Mouse (Mus musculus): ENCODE measurements at regions not wholly inside any gene's neighbourhood (a gene's known extent, or its start where the extent isn't known, plus 50 kb on each side); places are given as distances from the start of the nearest gene placed in this dataset.

DNA sequence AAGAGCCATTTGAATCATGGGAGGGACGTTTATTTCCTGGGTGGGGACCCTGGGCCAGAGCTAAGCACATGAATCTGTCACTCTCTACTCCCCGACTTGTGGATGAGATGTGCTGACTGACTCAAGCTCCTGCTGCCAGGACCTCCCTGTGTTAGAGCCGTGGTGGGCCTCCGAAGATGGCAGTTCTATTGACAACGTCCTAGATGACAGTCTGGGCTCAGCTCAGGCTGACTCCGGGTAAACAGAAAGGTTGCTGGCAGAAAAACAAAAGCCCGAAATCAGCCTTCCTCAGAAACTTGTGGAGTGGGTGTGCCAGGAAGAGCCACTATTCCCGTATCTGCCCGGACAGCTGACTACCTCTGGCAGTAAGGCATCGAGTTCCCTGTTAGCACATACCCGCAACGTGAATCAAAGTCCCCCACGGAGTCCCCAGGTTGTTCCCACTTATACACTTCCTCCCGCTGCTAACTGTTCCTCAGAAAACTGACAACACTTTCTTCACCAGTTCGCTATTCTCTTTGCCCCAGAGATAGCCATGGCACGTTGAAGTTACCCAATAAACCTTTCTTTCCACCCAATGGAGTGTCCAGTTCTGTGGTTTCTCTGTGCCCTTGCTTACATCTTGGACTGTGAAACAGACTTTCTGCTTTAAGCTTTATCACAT, 76.6 kb upstream of the Haao start:
- 42% methylated on average over 16 of the region's 16 CpGs for WGBS
- no peak for DNase-seq
- Histone ChIP-seq H3K27me3 (ENCODE audit: control insufficient read depth, insufficient read depth, low read length) (no peaks in the 10 kb centered on the region), H3K4me3 (replicated peaks; ENCODE audit: insufficient read depth, low read depth, low read length) (no peak overlapping the region), H3K4me1 (ENCODE audit: control insufficient read depth, insufficient read depth, low read length) (no peaks in the 10 kb centered on the region), H3K27ac (ENCODE audit: insufficient read depth, low read length) (no peak overlapping the region)
- TF ChIP-seq POLR2A (IDR thresholded peaks at IDR 0.05; ENCODE audit: borderline replicate concordance, insufficient read depth, low read length) = no peak
- TF ChIP-seq CTCF (IDR thresholded peaks at IDR 0.05; ENCODE audit: borderline replicate concordance, insufficient read depth, low read depth, low read length) = no peak

DNA sequence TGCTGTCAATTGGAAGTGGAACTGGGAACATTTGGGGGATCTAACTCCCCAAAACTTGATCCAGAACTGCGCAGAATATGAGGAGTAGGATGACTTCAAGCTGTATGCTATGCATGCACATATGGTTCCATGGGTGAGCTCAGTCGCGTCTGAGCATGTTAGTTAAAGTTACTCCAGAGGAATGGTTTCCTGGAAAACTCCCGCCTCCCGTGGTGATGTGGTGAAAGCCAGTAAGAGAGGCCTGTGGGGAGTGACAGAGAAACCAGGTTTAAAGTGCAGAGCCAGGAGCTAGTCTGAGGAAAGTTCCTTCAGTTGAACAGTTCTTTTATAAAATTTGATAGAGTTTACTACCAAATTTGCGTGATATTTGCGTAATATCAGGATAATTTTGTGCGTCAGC, 73.1 kb upstream of the Haao start:
- peaks cover 6% of the 10 kb centered on the region; the same call in 1 of the 2 replicates for H3K4me1 ChIP-seq (ENCODE audit: control insufficient read depth, insufficient read depth, low read length)
- WGBS = 80% methylated on average over 8 of the region's 8 CpGs
- no peak for DNase-seq
- no peak overlapping the region for H3K4me3 ChIP-seq (replicated peaks; ENCODE audit: insufficient read depth, low read depth, low read length)
- no peak overlapping the region for H3K27ac ChIP-seq (ENCODE audit: insufficient read depth, low read length)
- no peaks in the 10 kb centered on the region for H3K27me3 ChIP-seq (ENCODE audit: control insufficient read depth, insufficient read depth, low read length)
- TF ChIP-seq CTCF (IDR thresholded peaks at IDR 0.05; ENCODE audit: borderline replicate concordance, insufficient read depth, low read depth, low read length) = no peak
- no peak for TF ChIP-seq POLR2A (IDR thresholded peaks at IDR 0.05; ENCODE audit: borderline replicate concordance, insufficient read depth, low read length)

DNA sequence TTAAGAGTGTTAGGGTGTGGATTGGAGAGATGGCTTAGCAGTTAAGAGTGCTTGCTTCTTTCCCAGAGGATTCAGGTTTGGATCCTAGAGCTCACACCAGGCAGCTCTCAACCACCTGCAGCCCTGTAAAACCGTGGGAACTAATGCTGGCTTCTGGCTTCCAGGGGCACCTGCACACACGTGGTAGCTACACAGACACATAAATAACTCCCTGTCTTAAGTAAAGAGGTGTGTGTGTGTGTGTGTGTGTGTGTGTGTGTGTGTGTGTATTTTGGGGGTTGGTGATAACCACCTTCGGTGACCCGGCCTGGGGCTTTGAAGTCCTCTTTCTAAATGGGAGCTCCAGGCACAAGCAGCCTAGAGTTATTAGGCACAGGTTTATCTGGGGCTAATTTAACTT, 72.5 kb upstream of the Haao start:
- WGBS = 77% methylated on average over 4 of the region's 4 CpGs
- Histone ChIP-seq H3K27ac (ENCODE audit: insufficient read depth, low read length) (no peak overlapping the region), H3K4me1 (ENCODE audit: control insufficient read depth, insufficient read depth, low read length) (peaks cover 6% of the 10 kb centered on the region; the same call in 1 of the 2 replicates), H3K27me3 (ENCODE audit: control insufficient read depth, insufficient read depth, low read length) (no peaks in the 10 kb centered on the region), H3K4me3 (replicated peaks; ENCODE audit: insufficient read depth, low read depth, low read length) (no peak overlapping the region)
- TF ChIP-seq CTCF (IDR thresholded peaks at IDR 0.05; ENCODE audit: borderline replicate concordance, insufficient read depth, low read depth, low read length) = no peak
- no peak for TF ChIP-seq POLR2A (IDR thresholded peaks at IDR 0.05; ENCODE audit: borderline replicate concordance, insufficient read depth, low read length)
- no peak for DNase-seq

DNA sequence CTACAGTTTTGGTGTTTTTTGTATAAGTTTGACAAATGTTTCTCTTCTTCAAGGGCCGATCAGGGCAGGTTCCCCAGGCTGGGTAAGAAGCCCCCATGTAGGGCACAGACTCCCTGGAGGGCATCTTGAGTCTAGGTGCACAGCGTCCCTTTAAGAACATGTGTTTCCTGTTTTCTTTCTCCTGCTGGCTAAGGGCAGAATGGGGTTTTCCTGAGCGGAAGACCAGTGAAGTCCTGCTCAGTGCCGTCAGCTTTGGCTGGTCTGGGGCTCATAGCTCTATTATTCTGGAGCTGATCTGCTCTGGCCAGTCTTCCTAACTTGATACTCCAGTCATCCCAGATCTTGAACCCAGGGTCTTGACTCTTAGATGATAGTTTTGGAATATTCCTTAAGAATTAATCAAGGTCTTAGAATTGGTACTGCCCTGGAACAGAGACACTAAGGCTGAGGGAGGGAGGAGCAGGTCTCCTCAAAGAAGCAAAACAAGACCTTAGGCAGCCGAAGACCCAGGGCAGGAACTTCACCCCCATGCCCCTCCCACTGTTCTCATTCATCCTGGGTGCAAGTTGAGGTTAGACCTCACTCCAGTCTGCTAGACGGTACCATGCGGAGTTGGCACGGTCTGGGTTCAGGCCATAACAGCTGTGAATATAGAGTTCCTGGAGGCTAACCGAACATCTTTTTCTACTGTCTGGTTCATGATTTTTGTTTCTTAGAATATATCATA, 70.8 kb upstream of the Haao start:
- DNase-seq = no peak
- Histone ChIP-seq H3K4me3 (replicated peaks; ENCODE audit: insufficient read depth, low read depth, low read length) (no peak overlapping the region), H3K27ac (ENCODE audit: insufficient read depth, low read length) (no peak overlapping the region), H3K4me1 (ENCODE audit: control insufficient read depth, insufficient read depth, low read length) (peaks cover 6% of the 10 kb centered on the region; the same call in 1 of the 2 replicates), H3K27me3 (ENCODE audit: control insufficient read depth, insufficient read depth, low read length) (no peaks in the 10 kb centered on the region)
- 80% methylated on average over 9 of the region's 9 CpGs for WGBS
- TF ChIP-seq POLR2A (IDR thresholded peaks at IDR 0.05; ENCODE audit: borderline replicate concordance, insufficient read depth, low read length) = no peak
- TF ChIP-seq CTCF (IDR thresholded peaks at IDR 0.05; ENCODE audit: borderline replicate concordance, insufficient read depth, low read depth, low read length) = no peak

DNA sequence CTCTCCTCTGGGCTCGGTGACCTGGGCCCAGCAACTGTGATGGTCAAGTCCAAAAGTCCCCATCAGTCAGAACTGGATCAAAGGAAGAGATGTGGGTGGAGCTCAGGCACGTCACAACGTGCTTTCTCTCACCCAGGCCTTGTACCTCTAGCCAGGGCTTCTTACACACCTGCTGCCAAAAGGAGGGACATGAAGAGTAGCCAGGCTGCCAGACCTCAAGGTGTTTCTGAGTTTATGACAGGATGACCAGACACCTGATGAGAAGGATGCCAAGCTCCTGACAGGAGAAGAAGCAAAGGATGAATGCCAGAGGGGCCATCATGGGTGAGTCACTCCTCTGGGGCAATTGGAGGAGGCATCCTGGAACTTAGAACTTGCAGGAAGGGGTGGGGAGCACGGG, 70.0 kb upstream of the Haao start:
- H3K27me3 ChIP-seq (ENCODE audit: control insufficient read depth, insufficient read depth, low read length) = no peaks in the 10 kb centered on the region
- TF ChIP-seq CTCF (IDR thresholded peaks at IDR 0.05; ENCODE audit: borderline replicate concordance, insufficient read depth, low read depth, low read length) (no peak), POLR2A (IDR thresholded peaks at IDR 0.05; ENCODE audit: borderline replicate concordance, insufficient read depth, low read length) (no peak)
- H3K4me3 ChIP-seq (replicated peaks; ENCODE audit: insufficient read depth, low read depth, low read length) = no peak overlapping the region
- WGBS = 70% methylated on average over 4 of the region's 4 CpGs
- no peak for DNase-seq
- H3K27ac ChIP-seq (ENCODE audit: insufficient read depth, low read length) = no peak overlapping the region
- peaks cover 6% of the 10 kb centered on the region; the same call in 1 of the 2 replicates for H3K4me1 ChIP-seq (ENCODE audit: control insufficient read depth, insufficient read depth, low read length)

DNA sequence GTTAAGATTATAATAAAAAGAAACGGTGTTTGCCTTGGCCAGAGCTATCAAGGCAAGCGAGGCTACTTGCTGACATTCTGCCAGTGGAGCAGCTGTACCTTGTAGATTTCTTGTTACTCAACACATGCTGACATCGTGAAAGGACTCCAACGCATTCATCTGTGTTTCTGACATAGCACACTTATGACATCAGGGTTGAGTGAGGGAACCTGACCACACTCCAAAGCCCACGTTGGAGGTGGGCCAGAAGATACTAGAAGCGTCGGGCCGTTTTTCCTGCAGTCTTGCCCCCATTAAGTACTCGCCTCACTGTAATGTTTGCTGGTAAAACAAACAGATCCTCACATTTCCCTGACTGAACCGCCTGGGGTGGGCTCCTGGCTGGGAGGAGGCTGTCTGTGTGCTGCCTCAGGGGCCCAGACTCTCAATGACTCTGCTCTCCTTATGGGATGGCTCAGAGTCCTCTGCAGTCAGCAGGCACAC, 69.0 kb upstream of the Haao start:
- Histone ChIP-seq H3K27ac (ENCODE audit: insufficient read depth, low read length) (no peak overlapping the region), H3K27me3 (ENCODE audit: control insufficient read depth, insufficient read depth, low read length) (no peaks in the 10 kb centered on the region), H3K4me1 (ENCODE audit: control insufficient read depth, insufficient read depth, low read length) (peaks cover 6% of the 10 kb centered on the region; the same call in 1 of the 2 replicates), H3K4me3 (replicated peaks; ENCODE audit: insufficient read depth, low read depth, low read length) (no peak overlapping the region)
- TF ChIP-seq POLR2A (IDR thresholded peaks at IDR 0.05; ENCODE audit: borderline replicate concordance, insufficient read depth, low read length) = no peak
- no peak for TF ChIP-seq CTCF (IDR thresholded peaks at IDR 0.05; ENCODE audit: borderline replicate concordance, insufficient read depth, low read depth, low read length)
- DNase-seq = no peak
- 16% methylated on average over 10 of the region's 10 CpGs for WGBS

DNA sequence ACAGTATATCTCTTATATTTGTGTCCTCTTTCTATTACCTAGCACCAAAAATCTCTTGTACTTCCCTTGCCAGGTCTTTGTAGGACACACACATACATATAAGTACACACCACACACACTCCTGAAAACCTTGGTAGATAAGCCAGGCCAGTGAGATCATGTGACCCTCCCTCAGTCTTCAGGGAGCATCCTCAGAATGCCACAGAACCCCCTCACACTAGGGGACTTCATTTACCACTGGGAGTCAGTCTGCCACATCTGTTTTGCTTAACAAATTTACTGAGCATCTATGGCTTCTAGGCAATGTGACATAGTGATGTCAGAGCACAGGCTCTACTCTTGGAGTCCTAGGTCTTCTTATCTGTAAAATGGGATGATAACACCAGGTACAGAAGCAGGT, 67.3 kb upstream of the Haao start:
- no peak for TF ChIP-seq POLR2A (IDR thresholded peaks at IDR 0.05; ENCODE audit: borderline replicate concordance, insufficient read depth, low read length)
- no peaks in the 10 kb centered on the region for H3K27me3 ChIP-seq (ENCODE audit: control insufficient read depth, insufficient read depth, low read length)
- no peak overlapping the region for H3K4me3 ChIP-seq (replicated peaks; ENCODE audit: insufficient read depth, low read depth, low read length)
- no peak overlapping the region for H3K27ac ChIP-seq (ENCODE audit: insufficient read depth, low read length)
- peaks cover 6% of the 10 kb centered on the region for H3K4me1 ChIP-seq (ENCODE audit: control insufficient read depth, insufficient read depth, low read length)
- no peak for DNase-seq

DNA sequence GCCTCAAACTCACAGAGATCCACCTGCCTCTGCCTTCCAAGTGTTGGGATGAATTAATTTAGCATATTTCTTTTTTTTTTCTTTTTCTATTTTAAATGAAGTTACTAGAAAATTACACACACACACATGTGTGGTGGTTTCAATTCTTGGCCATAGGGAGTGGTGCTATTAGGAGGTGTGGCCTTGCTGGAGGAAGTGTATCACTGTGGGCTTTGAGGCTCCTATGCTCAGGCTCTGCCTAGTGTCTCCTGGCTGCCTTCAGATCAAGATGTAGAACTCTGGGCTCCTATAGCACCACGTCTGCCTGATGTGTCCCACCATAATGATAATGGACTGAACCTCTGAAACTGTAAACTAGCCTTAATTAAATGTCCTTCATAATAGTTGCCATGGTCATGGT, 66.8 kb upstream of the Haao start:
- Histone ChIP-seq H3K4me1 (ENCODE audit: control insufficient read depth, insufficient read depth, low read length) (peaks cover 6% of the 10 kb centered on the region), H3K27ac (ENCODE audit: insufficient read depth, low read length) (no peak overlapping the region), H3K27me3 (ENCODE audit: control insufficient read depth, insufficient read depth, low read length) (no peaks in the 10 kb centered on the region), H3K4me3 (replicated peaks; ENCODE audit: insufficient read depth, low read depth, low read length) (no peak overlapping the region)
- no peak for DNase-seq
- 97% methylated on average over 1 of the region's 1 CpGs for WGBS
- no peak for TF ChIP-seq CTCF (IDR thresholded peaks at IDR 0.05; ENCODE audit: borderline replicate concordance, insufficient read depth, low read depth, low read length)
- no peak for TF ChIP-seq POLR2A (IDR thresholded peaks at IDR 0.05; ENCODE audit: borderline replicate concordance, insufficient read depth, low read length)

All from cerebellum, adult 2 months (tissue).